Mouse (Mus musculus): ENCODE measurements around the gene Col5a1. TPM values are rescaled to one million over a fixed set of nuclear protein-coding genes. Genes with fewer than 3 reads are reported as not detected.
A peak's percentile ranks its signal among the peaks of the same experiment; 100 is the strongest.

Col5a1 gene
- total and polyA plus RNA-seq, 3 experiments, result 15.7 to 22.9 (median 16.0) TPM

DNA sequence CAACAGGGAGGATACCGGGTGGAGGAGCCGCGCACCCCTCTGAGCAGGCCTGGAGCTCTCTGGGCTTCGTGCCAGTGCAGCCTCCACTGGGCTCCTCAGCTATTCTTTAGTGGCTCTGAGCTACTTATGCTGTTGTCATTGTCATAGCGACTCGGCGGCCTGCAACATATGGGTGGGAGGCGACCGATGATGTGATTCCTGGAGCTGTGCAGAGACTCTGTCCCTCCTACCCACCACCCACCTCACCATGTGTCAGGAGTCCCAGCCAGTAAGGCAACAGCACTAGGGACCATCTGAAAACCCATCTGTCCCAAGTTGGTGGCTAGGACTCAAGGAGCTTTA lies 182.3 kb downstream of the Col5a1 start:
- no peak for TF ChIP-seq POLR2A (IDR thresholded peaks at IDR 0.05; ENCODE audit: insufficient read depth, low read depth, low read length)
- TF ChIP-seq EP300 (IDR thresholded peaks at IDR 0.05; ENCODE audit: insufficient read depth, low read depth, low read length), result no peak
- WGBS, result 47% methylated on average over 9 of the region's 9 CpGs
- Histone ChIP-seq H3K4me3 (no peak overlapping the region), H3K9ac (ENCODE audit: low read depth, low read length) (no peak overlapping the region), H3K27ac (no peak overlapping the region), H3K36me3 (ENCODE audit: control insufficient read depth, insufficient read depth, low read length) (no peaks in the 10 kb centered on the region), H3K27me3 (ENCODE audit: control insufficient read depth, insufficient read depth, low read length) (no peaks in the 10 kb centered on the region; the same call in 1 of the 2 replicates), H3K79me2 (replicated peaks; ENCODE audit: control insufficient read depth, insufficient read depth, low read length) (no peaks in the 10 kb centered on the region), H3K4me1 (ENCODE audit: control insufficient read depth, insufficient read depth, low read length) (0 out of 2 replicates have a peak, but pooled peaks cover 1% of the 10 kb centered on the region)
- DNase-seq, result no peak
- intact Hi-C loops (cut with DNase I), result no loop called here

DNA sequence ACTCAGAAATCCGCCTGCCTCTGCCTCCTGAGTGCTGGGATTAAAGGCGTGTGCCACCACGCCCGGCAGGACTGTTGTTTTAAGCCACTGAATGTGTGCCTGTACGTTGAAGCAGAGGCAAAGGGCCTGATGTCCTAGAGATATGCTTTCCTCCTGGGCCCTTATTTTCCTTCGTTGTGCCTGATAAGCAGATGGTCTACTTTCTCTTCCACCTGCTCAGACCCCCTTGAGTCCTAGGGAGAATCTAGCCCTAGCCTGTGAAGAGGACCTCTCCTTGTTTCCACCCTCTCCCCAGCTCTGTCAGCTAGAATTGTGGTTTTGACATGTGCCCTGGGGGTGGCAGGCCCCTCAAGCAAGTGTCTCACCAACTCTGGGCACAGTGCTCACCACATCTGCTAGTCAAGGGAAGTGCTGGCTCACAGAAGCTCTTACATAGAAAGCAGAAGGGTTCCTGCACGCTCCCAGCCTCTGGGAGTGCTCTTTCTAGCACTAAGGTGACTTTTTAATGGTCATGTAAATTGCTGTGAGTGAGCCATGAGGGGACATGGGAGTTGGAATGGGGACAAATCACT lies 189.5 kb downstream of the Col5a1 start:
- H3K9ac ChIP-seq (ENCODE audit: low read depth, low read length), result no peak overlapping the region
- intact Hi-C loops (cut with DNase I), result no loop called here
- whole genome bisulfite sequencing, result 69% methylated on average over 7 of the region's 7 CpGs

GRCm38 (mm10) chr2:28084768-28085167 lies 198.5 kb downstream of the Col5a1 start, which contains the start of gene Fcnb:
TSS of gene Fcnb (minus strand) at chr2:28084885.
- H3K9ac ChIP-seq (ENCODE audit: low read depth, low read length), result no peak within 1 kb of the TSS
- no peaks in the 10 kb centered on the region for H3K27me3 ChIP-seq (ENCODE audit: control insufficient read depth, insufficient read depth, low read length)
- no peak for DNase-seq
- TF ChIP-seq CTCF (IDR thresholded peaks at IDR 0.05), result no peak
- TF ChIP-seq EP300 (IDR thresholded peaks at IDR 0.05; ENCODE audit: insufficient read depth, low read depth, low read length), result no peak
- no peak for TF ChIP-seq POLR2A (IDR thresholded peaks at IDR 0.05; ENCODE audit: insufficient read depth, low read depth, low read length)
- no peaks in the 10 kb centered on the region for H3K4me1 ChIP-seq (ENCODE audit: control insufficient read depth, insufficient read depth, low read length)
- no peaks in the 10 kb centered on the region for H3K36me3 ChIP-seq (ENCODE audit: control insufficient read depth, insufficient read depth, low read length)
- no peaks in the 10 kb centered on the region for H3K79me2 ChIP-seq (replicated peaks; ENCODE audit: control insufficient read depth, insufficient read depth, low read length)
- intact Hi-C loops (cut with DNase I), result no loop called here
- no peak within 1 kb of the TSS for H3K27ac ChIP-seq
- 84% methylated on average over 3 of the region's 3 CpGs for WGBS
- no peak within 1 kb of the TSS for H3K4me3 ChIP-seq

More for the DNA sequence above, 189.5 kb downstream of the Col5a1 start:
- no peaks in the 10 kb centered on the region; the same call in 1 of the 2 replicates for H3K27me3 ChIP-seq (ENCODE audit: control insufficient read depth, insufficient read depth, low read length)
- H3K4me1 ChIP-seq (ENCODE audit: control insufficient read depth, insufficient read depth, low read length), result no peaks in the 10 kb centered on the region
- no peaks in the 10 kb centered on the region for H3K79me2 ChIP-seq (replicated peaks; ENCODE audit: control insufficient read depth, insufficient read depth, low read length)
- no peak overlapping the region for H3K4me3 ChIP-seq
- TF ChIP-seq EP300 (IDR thresholded peaks at IDR 0.05; ENCODE audit: insufficient read depth, low read depth, low read length) (no peak), CTCF (IDR thresholded peaks at IDR 0.05) (no peak), POLR2A (IDR thresholded peaks at IDR 0.05; ENCODE audit: insufficient read depth, low read depth, low read length) (no peak)
- no peak overlapping the region for H3K27ac ChIP-seq
- DNase-seq, result no peak
- H3K36me3 ChIP-seq (ENCODE audit: control insufficient read depth, insufficient read depth, low read length), result no peaks in the 10 kb centered on the region

DNA sequence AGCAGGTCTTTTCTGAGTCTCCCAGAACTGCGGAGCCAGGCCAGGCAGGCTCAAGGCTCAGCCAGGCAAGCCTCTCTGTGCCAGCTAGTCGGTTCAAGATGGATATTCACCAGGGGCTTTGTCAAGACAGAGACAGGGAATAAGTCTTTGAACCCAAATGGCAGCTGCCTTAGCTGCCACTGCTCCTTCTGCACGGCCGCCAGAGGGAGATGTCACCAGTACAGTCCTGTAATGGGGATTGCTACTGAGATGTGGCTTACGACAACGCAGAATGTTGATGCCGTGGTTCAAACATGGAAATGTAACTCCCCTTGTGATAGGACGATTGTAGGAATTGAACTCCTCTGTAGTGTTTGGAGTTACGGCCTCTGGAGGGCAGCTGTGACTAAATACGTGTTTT lies 199.9 kb downstream of the Col5a1 start:
- Histone ChIP-seq H3K4me3 (no peak overlapping the region), H3K4me1 (ENCODE audit: control insufficient read depth, insufficient read depth, low read length) (no peaks in the 10 kb centered on the region), H3K27me3 (ENCODE audit: control insufficient read depth, insufficient read depth, low read length) (no peaks in the 10 kb centered on the region), H3K9ac (ENCODE audit: low read depth, low read length) (no peak overlapping the region), H3K79me2 (replicated peaks; ENCODE audit: control insufficient read depth, insufficient read depth, low read length) (no peaks in the 10 kb centered on the region), H3K27ac (no peak overlapping the region), H3K36me3 (ENCODE audit: control insufficient read depth, insufficient read depth, low read length) (no peaks in the 10 kb centered on the region)
- intact Hi-C loops (cut with DNase I), result no loop called here
- DNase-seq, result no peak
- TF ChIP-seq CTCF (IDR thresholded peaks at IDR 0.05) (peak; percentile 45), EP300 (IDR thresholded peaks at IDR 0.05; ENCODE audit: insufficient read depth, low read depth, low read length) (no peak)
- WGBS, result 80% methylated on average over 10 of the region's 10 CpGs

- H3K27ac ChIP-seq, result no peak overlapping the region
- whole genome bisulfite sequencing, result 76% methylated on average over 5 of the region's 5 CpGs
- no peaks in the 10 kb centered on the region for H3K79me2 ChIP-seq (replicated peaks; ENCODE audit: control insufficient read depth, insufficient read depth, low read length)
- no peaks in the 10 kb centered on the region for H3K36me3 ChIP-seq (ENCODE audit: control insufficient read depth, insufficient read depth, low read length)
- TF ChIP-seq POLR2A (IDR thresholded peaks at IDR 0.05; ENCODE audit: insufficient read depth, low read depth, low read length) (no peak), CTCF (IDR thresholded peaks at IDR 0.05) (no peak), EP300 (IDR thresholded peaks at IDR 0.05; ENCODE audit: insufficient read depth, low read depth, low read length) (no peak)
- H3K27me3 ChIP-seq (ENCODE audit: control insufficient read depth, insufficient read depth, low read length), result no peaks in the 10 kb centered on the region
- H3K4me1 ChIP-seq (ENCODE audit: control insufficient read depth, insufficient read depth, low read length), result no peaks in the 10 kb centered on the region
- intact Hi-C loops (cut with DNase I), result no loop called here
- H3K4me3 ChIP-seq, result no peak overlapping the region
- no peak for DNase-seq
- H3K9ac ChIP-seq (ENCODE audit: low read depth, low read length), result no peak overlapping the region
Observed at GRCm38 (mm10) chr2:28089095-28089494, 202.9 kb downstream of the Col5a1 start.

Other genes with a start within 250 kb of the Col5a1 start
- gene Rxra, start 210.0 kb upstream of the Col5a1 start, total RNA-seq (2021), result 10 to 100 TPM; 45.1 to 52.0 TPM
- 42.7 and 52.6 TPM in 2 replicates for gene Rxra, start 210.0 kb upstream of the Col5a1 start, polyA plus RNA-seq (2012; rRNA removed)
- not detected for gene Fcnb, start 198.5 kb downstream of the Col5a1 start, total RNA-seq (2021)
- not detected in 2 replicates for gene Fcnb, start 198.5 kb downstream of the Col5a1 start, polyA plus RNA-seq (2012; rRNA removed)

Data from heart, adult 2 months (tissue).